Mouse (Mus musculus) intestine, embryonic 16.5 days (tissue): ENCODE results near the gene Psmd11. TPM values are rescaled to one million over a fixed set of nuclear protein-coding genes. Genes with fewer than 3 reads are reported as not detected.

Experiments used
- ATAC-seq: fragments of 200-750 bp; cut with Nextera tagmentation; 2 replicates; pipeline ENCODE4 v1.8.0; 2017; ENCODE audit warnings: moderate TSS enrichment, moderate library complexity
- H3K27ac ChIP-seq: fragments of 300-500 bp; sonication (generic); 2 replicates; pipeline ENCODE4 v1.5.1; 2014; ENCODE audit warnings: mild to moderate bottlenecking, low read length
- H3K27me3 ChIP-seq: fragments of 300-500 bp; sonication (generic); replicated peaks from 2 replicates; pipeline ENCODE4 v1.6.1; 2014; ENCODE audit warnings: low read length, control low read depth, mixed read lengths; ENCODE audit not compliant: control insufficient read depth, insufficient read depth
- H3K36me3 ChIP-seq: fragments of 300-500 bp; sonication (generic); 2 replicates; pipeline ENCODE4 v1.6.1; 2014; ENCODE audit warnings: low read length, control low read depth; ENCODE audit not compliant: control insufficient read depth, insufficient read depth
- H3K4me1 ChIP-seq: fragments of 300-500 bp; sonication (generic); 2 replicates; pipeline ENCODE4 v1.6.1; 2014; ENCODE audit warnings: low read length, control low read depth, mixed read lengths; ENCODE audit not compliant: control insufficient read depth, insufficient read depth
- H3K4me2 ChIP-seq: fragments of 300-500 bp; sonication (generic); 2 replicates; pipeline ENCODE4 v1.6.1; 2014; ENCODE audit warnings: low read depth, low read length, control low read depth
- H3K4me3 ChIP-seq: fragments of 300-500 bp; sonication (generic); 2 replicates; pipeline ENCODE4 v1.5.1; 2014; ENCODE audit warnings: mild to moderate bottlenecking, low read length
- H3K9ac ChIP-seq: fragments of 300-500 bp; sonication (generic); 2 replicates; pipeline ENCODE4 v1.6.1; 2014; ENCODE audit warnings: low read depth, low read length
- H3K9me3 ChIP-seq: fragments of 300-500 bp; sonication (generic); 2 replicates; pipeline ENCODE4 v1.6.1; 2016; ENCODE audit warnings: low read length, control low read depth; ENCODE audit not compliant: control insufficient read depth
- WGBS: fragments of 180-500 bp; shearing (Covaris S2); extraction: QIAGEN DNeasy Blood & Tissue Kit; methylation state at CpG from one replicate; pipeline ENCODE4 v1.1.7; 2014; 5-methylcytosine and 5-hydroxymethylcytosine counted together
- polyA plus RNA-seq: library from polyadenylated mRNA; unstranded; fragments of >200 nt; fragmentation: Nextera tagmentation; extraction: Ambion mirVana; gene quantifications from 2 replicates; pipeline ENCODE4 v1.2.1, GENCODE M21; 2015

Gene Psmd11
- polyA plus RNA-seq, 1 experiment from 2014 or later: 281 TPM

GRCm38 (mm10) chr11:80478694-80479412 is 50.4 kb downstream of the Psmd11 start:
- Histone ChIP-seq H3K27me3 (0 out of 2 replicates have a peak, but pooled peaks cover 3% of the 10 kb centered on the region), H3K9ac (no peak overlapping the region), H3K36me3 (no peaks in the 10 kb centered on the region; the same call in 1 of the 2 replicates), H3K4me1 (peaks cover 11% of the 10 kb centered on the region), H3K4me2 (peak overlapping the region; percentile 14; the same call in 1 of the 2 replicates), H3K4me3 (peak overlapping the region; percentile 8), H3K27ac (no peak overlapping the region), H3K9me3 (no peaks in the 10 kb centered on the region)
- ATAC-seq: no peak
- WGBS: 68% methylated on average over 14 of the region's 14 CpGs

- no peak overlapping the region for H3K4me3 ChIP-seq
- 66% methylated on average over 5 of the region's 5 CpGs for WGBS
- H3K9me3 ChIP-seq: no peaks in the 10 kb centered on the region
- H3K4me2 ChIP-seq: no peak overlapping the region
- no peak for ATAC-seq
- no peaks in the 10 kb centered on the region; the same call in 1 of the 2 replicates for H3K36me3 ChIP-seq
- no peak overlapping the region for H3K9ac ChIP-seq
- 0 out of 2 replicates have a peak, but pooled peaks cover 3% of the 10 kb centered on the region for H3K27me3 ChIP-seq
- H3K4me1 ChIP-seq: peaks cover 11% of the 10 kb centered on the region
- H3K27ac ChIP-seq: no peak overlapping the region
Measured at GRCm38 (mm10) chr11:80479425-80479824, 51.0 kb downstream of the Psmd11 start.

GRCm38 (mm10) chr11:80479906-80480866 is 51.8 kb downstream of the Psmd11 start:
- Histone ChIP-seq H3K4me1 (peaks cover 11% of the 10 kb centered on the region), H3K27me3 (0 out of 2 replicates have a peak, but pooled peaks cover 3% of the 10 kb centered on the region), H3K36me3 (no peaks in the 10 kb centered on the region; the same call in 1 of the 2 replicates), H3K4me2 (no peak overlapping the region), H3K9ac (no peak overlapping the region), H3K4me3 (no peak overlapping the region), H3K9me3 (no peaks in the 10 kb centered on the region), H3K27ac (no peak overlapping the region)
- no peak for ATAC-seq
- 81% methylated on average over 31 of the region's 31 CpGs for WGBS

- H3K27ac ChIP-seq: no peak overlapping the region
- H3K4me1 ChIP-seq: peaks cover 11% of the 10 kb centered on the region
- 0 out of 2 replicates have a peak, but pooled peaks cover 3% of the 10 kb centered on the region for H3K27me3 ChIP-seq
- ATAC-seq: no peak
- no peak overlapping the region for H3K4me3 ChIP-seq
- H3K9ac ChIP-seq: no peak overlapping the region
- no peaks in the 10 kb centered on the region for H3K9me3 ChIP-seq
- H3K4me2 ChIP-seq: no peak overlapping the region
- 72% methylated on average over 13 of the region's 13 CpGs for WGBS
- no peaks in the 10 kb centered on the region; the same call in 1 of the 2 replicates for H3K36me3 ChIP-seq
Measured at GRCm38 (mm10) chr11:80481409-80482050, 53.1 kb downstream of the Psmd11 start.

- no peak overlapping the region for H3K4me2 ChIP-seq
- no peaks in the 10 kb centered on the region for H3K9me3 ChIP-seq
- no peak overlapping the region for H3K9ac ChIP-seq
- H3K36me3 ChIP-seq: no peaks in the 10 kb centered on the region; the same call in 1 of the 2 replicates
- no peak overlapping the region for H3K27ac ChIP-seq
- 0 out of 2 replicates have a peak, but pooled peaks cover 3% of the 10 kb centered on the region for H3K27me3 ChIP-seq
- no peak overlapping the region for H3K4me3 ChIP-seq
- 64% methylated on average over 10 of the region's 10 CpGs for WGBS
- peaks cover 8% of the 10 kb centered on the region for H3K4me1 ChIP-seq
- ATAC-seq: no peak
Measured at GRCm38 (mm10) chr11:80482347-80482746, 53.9 kb downstream of the Psmd11 start.

- Histone ChIP-seq H3K27ac (no peak overlapping the region), H3K36me3 (no peaks in the 10 kb centered on the region; the same call in 1 of the 2 replicates), H3K27me3 (0 out of 2 replicates have a peak, but pooled peaks cover 2% of the 10 kb centered on the region), H3K4me1 (peaks cover 3% of the 10 kb centered on the region), H3K9ac (no peak overlapping the region), H3K4me2 (no peak overlapping the region), H3K9me3 (no peaks in the 10 kb centered on the region), H3K4me3 (no peak overlapping the region)
- 90% methylated on average over 7 of the region's 7 CpGs for WGBS
- ATAC-seq: no peak
Measured at GRCm38 (mm10) chr11:80482921-80483320, 54.5 kb downstream of the Psmd11 start.

- no peak overlapping the region for H3K27ac ChIP-seq
- 81% methylated on average over 6 of the region's 6 CpGs for WGBS
- H3K36me3 ChIP-seq: no peaks in the 10 kb centered on the region; the same call in 1 of the 2 replicates
- no peaks in the 10 kb centered on the region for H3K4me1 ChIP-seq
- H3K27me3 ChIP-seq: no peaks in the 10 kb centered on the region
- no peak for ATAC-seq
- H3K4me3 ChIP-seq: no peak overlapping the region
- H3K9ac ChIP-seq: no peak overlapping the region
- no peak overlapping the region for H3K4me2 ChIP-seq
- H3K9me3 ChIP-seq: no peaks in the 10 kb centered on the region
Measured at GRCm38 (mm10) chr11:80483536-80484067, 55.2 kb downstream of the Psmd11 start.

GRCm38 (mm10) chr11:80484191-80484791 is 55.9 kb downstream of the Psmd11 start:
- H3K4me1 ChIP-seq: no peaks in the 10 kb centered on the region
- 50% methylated on average over 12 of the region's 12 CpGs for WGBS
- no peak overlapping the region for H3K27ac ChIP-seq
- no peaks in the 10 kb centered on the region; the same call in 1 of the 2 replicates for H3K36me3 ChIP-seq
- no peaks in the 10 kb centered on the region for H3K9me3 ChIP-seq
- ATAC-seq: no peak; the same call in 1 of the 2 replicates
- H3K27me3 ChIP-seq: no peaks in the 10 kb centered on the region
- no peak overlapping the region for H3K4me2 ChIP-seq
- H3K9ac ChIP-seq: no peak overlapping the region
- no peak overlapping the region for H3K4me3 ChIP-seq
